Mouse (Mus musculus): ENCODE data around the gene Smbd1.

DNA sequence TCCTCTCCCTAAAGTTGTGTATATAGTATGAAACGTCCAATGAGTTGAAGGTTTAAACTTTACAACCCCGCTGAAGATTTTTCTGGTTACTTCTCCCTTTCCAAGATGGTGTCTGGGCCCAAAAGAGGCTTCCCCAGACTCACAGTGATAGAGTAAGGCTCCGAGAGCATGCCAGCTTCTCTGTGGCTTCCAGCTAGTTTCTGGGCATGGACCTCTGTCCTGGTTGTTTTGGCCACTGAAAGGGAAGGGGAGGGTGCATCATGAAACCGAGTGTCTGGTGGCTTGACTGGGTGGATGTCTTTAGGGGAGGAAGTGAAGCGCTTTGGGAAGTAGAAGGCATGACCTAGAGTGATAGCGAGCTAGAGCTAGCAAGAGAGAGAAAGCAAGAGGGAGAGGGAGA is 45.3 kb downstream of the Smbd1 start:
- TF ChIP-seq CTCF (IDR thresholded peaks at IDR 0.05; ENCODE audit: extremely low read depth, insufficient read depth, low read length) (no peak), POLR2A (IDR thresholded peaks at IDR 0.05; ENCODE audit: extremely low read depth, insufficient read depth, low read length) (no peak)
